Mouse (Mus musculus): ENCODE measurements around the gene Cldn19. TPM values are rescaled to one million over a fixed set of nuclear protein-coding genes. Genes with fewer than 3 reads are reported as not detected.
A peak's percentile ranks its signal among the peaks of the same experiment; 100 is the strongest.

Gene Cldn19
- polyA plus RNA-seq (2012; rRNA removed): not detected in 2 replicates

DNA sequence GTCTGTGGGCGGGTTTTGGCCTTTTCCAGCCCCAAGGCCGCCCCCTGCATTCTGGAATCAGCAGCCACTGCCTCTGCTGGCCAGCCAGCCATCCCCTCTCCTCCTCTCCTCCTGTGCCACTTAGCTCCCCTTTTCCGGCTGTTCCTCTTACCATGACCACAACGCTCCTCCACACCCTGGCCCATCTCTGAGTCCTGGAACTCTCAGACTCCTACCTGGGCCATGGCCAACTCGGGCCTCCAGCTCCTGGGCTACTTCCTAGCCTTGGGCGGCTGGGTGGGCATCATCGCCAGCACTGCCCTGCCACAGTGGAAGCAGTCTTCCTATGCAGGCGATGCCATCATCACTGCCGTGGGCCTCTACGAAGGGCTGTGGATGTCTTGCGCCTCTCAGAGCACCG lies at the start of gene Cldn19:
TSS of gene Cldn19 (plus strand) at position 64 of the 400 bp plus-strand sequence.
- no peak within 1 kb of the TSS for H3K4me3 ChIP-seq (ENCODE audit: low read depth, low read length)
- no peaks in the 10 kb centered on the region; the same call in 1 of the 2 replicates for H3K4me1 ChIP-seq (ENCODE audit: control insufficient read depth, insufficient read depth, insufficient read length, low read length)
- WGBS: 85% methylated on average over 12 of the region's 12 CpGs
- no peak within 1 kb of the TSS for H3K27ac ChIP-seq (ENCODE audit: insufficient read depth, low read depth, low read length)
- TF ChIP-seq POLR2A (IDR thresholded peaks at IDR 0.05; ENCODE audit: low read depth, low read length) (no peak), CTCF (IDR thresholded peaks at IDR 0.05; ENCODE audit: extremely low read depth, insufficient read length, insufficient replicate concordance, low read depth, low read length) (no peak)
- H3K27me3 ChIP-seq (ENCODE audit: control insufficient read depth, insufficient read depth, low read length): no peaks in the 10 kb centered on the region
- no peaks in the 10 kb centered on the region for H3K36me3 ChIP-seq (ENCODE audit: control insufficient read depth, insufficient read depth, low read length)

DNA sequence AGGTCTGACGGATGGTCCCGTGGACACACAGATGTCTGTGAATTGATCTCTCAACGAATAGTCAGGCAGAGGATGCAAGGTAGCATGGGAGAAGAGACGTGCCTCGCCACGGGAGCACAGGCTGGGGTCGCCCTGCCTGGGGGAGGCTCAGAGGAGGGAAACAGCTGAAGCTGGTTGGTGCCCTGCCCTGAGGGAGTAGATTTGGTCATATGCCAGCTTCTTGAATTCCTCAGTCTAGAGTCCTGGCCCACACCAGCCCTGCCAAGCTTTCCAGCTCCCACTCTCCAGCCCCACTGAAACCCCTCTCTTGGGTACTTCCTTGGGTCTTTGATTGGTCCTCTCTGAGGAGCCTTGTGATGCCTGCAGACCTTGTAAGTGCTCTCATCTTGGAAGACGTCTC lies 38.5 kb upstream of the Cldn19 start:
- Histone ChIP-seq H3K27ac (ENCODE audit: insufficient read depth, low read depth, low read length) (no peak overlapping the region), H3K36me3 (ENCODE audit: control insufficient read depth, insufficient read depth, low read length) (no peaks in the 10 kb centered on the region), H3K4me1 (ENCODE audit: control insufficient read depth, insufficient read depth, insufficient read length, low read length) (no peaks in the 10 kb centered on the region), H3K4me3 (ENCODE audit: low read depth, low read length) (no peak overlapping the region), H3K27me3 (ENCODE audit: control insufficient read depth, insufficient read depth, low read length) (no peaks in the 10 kb centered on the region)
- TF ChIP-seq POLR2A (IDR thresholded peaks at IDR 0.05; ENCODE audit: low read depth, low read length) (no peak), CTCF (IDR thresholded peaks at IDR 0.05; ENCODE audit: extremely low read depth, insufficient read length, insufficient replicate concordance, low read depth, low read length) (no peak)
- 65% methylated on average over 8 of the region's 8 CpGs for WGBS

DNA sequence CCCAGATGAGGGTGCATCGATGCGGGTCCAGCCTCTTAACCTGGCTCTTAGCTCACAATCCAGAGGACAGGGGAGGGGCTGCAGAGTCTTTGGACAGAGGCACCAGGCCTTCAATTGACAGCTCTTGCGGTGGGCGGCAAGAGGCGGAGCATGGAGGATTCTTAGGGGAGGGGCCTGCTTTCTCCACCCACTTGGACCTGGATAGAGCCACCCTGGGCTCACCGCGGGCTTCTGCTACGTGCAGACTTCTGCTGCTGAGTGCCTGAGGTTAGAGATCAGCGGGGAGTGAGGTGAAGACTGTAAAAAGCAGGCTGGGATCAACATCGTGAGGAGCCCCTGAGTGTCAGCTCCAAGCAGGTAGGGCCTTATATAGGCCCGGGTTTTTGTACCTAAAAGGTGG lies 37.0 kb upstream of the Cldn19 start, which contains the start of gene Tmem269:
TSS of gene Tmem269 (minus strand) at position 49 of the 400 bp plus-strand sequence.
- no peaks in the 10 kb centered on the region for H3K36me3 ChIP-seq (ENCODE audit: control insufficient read depth, insufficient read depth, low read length)
- no peak for TF ChIP-seq CTCF (IDR thresholded peaks at IDR 0.05; ENCODE audit: extremely low read depth, insufficient read length, insufficient replicate concordance, low read depth, low read length)
- WGBS: 23% methylated on average over 11 of the region's 11 CpGs
- no peak within 1 kb of the TSS for H3K4me3 ChIP-seq (ENCODE audit: low read depth, low read length)
- no peaks in the 10 kb centered on the region for H3K4me1 ChIP-seq (ENCODE audit: control insufficient read depth, insufficient read depth, insufficient read length, low read length)
- H3K27me3 ChIP-seq (ENCODE audit: control insufficient read depth, insufficient read depth, low read length): no peaks in the 10 kb centered on the region
- H3K27ac ChIP-seq (ENCODE audit: insufficient read depth, low read depth, low read length): no peak within 1 kb of the TSS

DNA sequence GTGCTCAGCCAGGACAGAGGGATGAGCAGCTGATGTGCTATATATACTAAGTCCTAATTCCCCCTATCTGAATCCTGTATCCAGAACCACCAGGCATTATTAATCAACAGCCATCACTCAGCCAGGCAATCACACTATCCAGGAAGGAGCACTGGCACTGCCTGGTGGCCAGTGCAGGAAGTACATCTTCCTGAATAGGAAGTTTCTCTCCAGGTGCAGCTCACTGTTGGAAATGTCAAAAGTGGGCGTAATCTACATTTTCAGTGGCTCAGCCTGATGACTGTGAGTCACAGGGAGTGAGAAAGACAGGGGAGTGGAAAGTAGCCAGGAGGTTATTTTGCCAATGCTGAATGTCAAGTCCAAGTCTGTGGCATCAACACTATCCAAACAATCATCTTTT lies 31.5 kb upstream of the Cldn19 start:
- TF ChIP-seq POLR2A (IDR thresholded peaks at IDR 0.05; ENCODE audit: low read depth, low read length) (no peak), CTCF (IDR thresholded peaks at IDR 0.05; ENCODE audit: extremely low read depth, insufficient read length, insufficient replicate concordance, low read depth, low read length) (peak; percentile 56; the same call in 1 of the 2 replicates)
- no peaks in the 10 kb centered on the region for H3K27me3 ChIP-seq (ENCODE audit: control insufficient read depth, insufficient read depth, low read length)
- H3K4me3 ChIP-seq (ENCODE audit: low read depth, low read length): no peak overlapping the region
- H3K36me3 ChIP-seq (ENCODE audit: control insufficient read depth, insufficient read depth, low read length): peaks cover 16% of the 10 kb centered on the region
- H3K27ac ChIP-seq (ENCODE audit: insufficient read depth, low read depth, low read length): no peak overlapping the region
- H3K4me1 ChIP-seq (ENCODE audit: control insufficient read depth, insufficient read depth, insufficient read length, low read length): no peaks in the 10 kb centered on the region
- WGBS: 81% methylated on average over 1 of the region's 1 CpGs

DNA sequence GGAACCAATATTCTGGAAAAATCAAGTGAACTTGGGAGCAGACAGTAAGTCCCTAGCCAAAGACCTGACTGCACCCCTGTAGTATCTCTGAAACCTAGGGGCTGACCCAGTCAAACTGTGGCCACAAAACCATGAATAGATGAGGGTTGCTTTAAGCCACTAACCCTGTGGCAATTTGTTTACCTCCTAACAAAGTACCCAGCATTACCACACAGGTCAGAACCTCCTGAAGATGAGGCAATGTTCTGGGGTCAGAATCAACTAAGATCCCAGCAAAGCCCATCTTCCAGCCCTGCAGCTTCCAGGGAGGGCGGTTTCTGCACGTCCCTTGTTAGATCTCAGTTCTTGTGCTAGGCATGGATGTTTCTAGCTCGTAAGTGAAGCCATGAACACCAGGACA lies 30.7 kb upstream of the Cldn19 start:
- H3K27me3 ChIP-seq (ENCODE audit: control insufficient read depth, insufficient read depth, low read length): no peaks in the 10 kb centered on the region
- H3K36me3 ChIP-seq (ENCODE audit: control insufficient read depth, insufficient read depth, low read length): peaks cover 16% of the 10 kb centered on the region
- H3K27ac ChIP-seq (ENCODE audit: insufficient read depth, low read depth, low read length): no peak overlapping the region
- TF ChIP-seq CTCF (IDR thresholded peaks at IDR 0.05; ENCODE audit: extremely low read depth, insufficient read length, insufficient replicate concordance, low read depth, low read length) (no peak), POLR2A (IDR thresholded peaks at IDR 0.05; ENCODE audit: low read depth, low read length) (no peak)
- no peaks in the 10 kb centered on the region for H3K4me1 ChIP-seq (ENCODE audit: control insufficient read depth, insufficient read depth, insufficient read length, low read length)
- 99% methylated on average over 3 of the region's 3 CpGs for WGBS
- H3K4me3 ChIP-seq (ENCODE audit: low read depth, low read length): no peak overlapping the region

DNA sequence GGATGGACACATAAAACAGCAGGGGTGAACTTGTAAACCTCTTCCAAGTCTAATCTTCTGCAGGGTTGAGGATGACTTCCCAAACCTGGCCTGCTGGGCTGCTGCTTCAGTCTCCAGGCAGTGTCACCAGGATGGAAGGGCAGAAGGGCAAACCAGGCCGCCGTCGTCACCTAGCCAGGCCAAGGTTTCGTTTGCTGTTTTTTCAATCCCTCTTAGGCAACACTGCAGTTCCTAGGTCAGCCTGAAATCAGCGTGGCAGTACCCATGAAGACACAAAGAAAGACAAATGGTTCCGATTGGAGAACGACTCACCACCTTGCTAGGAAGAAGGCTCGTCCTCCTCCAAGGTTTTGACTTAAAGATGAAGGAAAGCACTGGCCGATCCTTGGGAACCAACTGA lies 29.5 kb upstream of the Cldn19 start:
- 90% methylated on average over 9 of the region's 9 CpGs for WGBS
- no peaks in the 10 kb centered on the region for H3K27me3 ChIP-seq (ENCODE audit: control insufficient read depth, insufficient read depth, low read length)
- no peak overlapping the region for H3K27ac ChIP-seq (ENCODE audit: insufficient read depth, low read depth, low read length)
- no peak for TF ChIP-seq POLR2A (IDR thresholded peaks at IDR 0.05; ENCODE audit: low read depth, low read length)
- no peak for TF ChIP-seq CTCF (IDR thresholded peaks at IDR 0.05; ENCODE audit: extremely low read depth, insufficient read length, insufficient replicate concordance, low read depth, low read length)
- H3K4me3 ChIP-seq (ENCODE audit: low read depth, low read length): no peak overlapping the region
- no peaks in the 10 kb centered on the region for H3K4me1 ChIP-seq (ENCODE audit: control insufficient read depth, insufficient read depth, insufficient read length, low read length)
- peaks cover 16% of the 10 kb centered on the region for H3K36me3 ChIP-seq (ENCODE audit: control insufficient read depth, insufficient read depth, low read length)

DNA sequence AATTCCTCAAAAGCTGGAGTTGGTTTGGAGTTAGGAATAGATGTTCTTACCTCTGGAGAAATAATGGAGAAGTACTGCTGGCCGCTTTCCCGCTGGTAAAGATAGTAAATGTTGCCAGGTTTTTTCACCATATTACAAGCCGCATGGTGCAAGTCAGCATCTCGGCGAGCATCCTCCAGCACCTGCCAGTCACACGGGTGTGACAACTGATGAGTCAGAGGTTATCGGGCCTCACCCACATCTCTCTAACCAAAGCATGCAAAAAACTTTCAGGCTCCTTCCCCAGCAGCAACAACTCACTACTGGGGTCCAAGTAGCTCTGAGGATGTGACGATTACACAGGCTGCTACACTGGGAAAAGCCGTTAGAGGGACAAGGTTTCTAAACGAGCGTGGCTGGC lies 28.5 kb upstream of the Cldn19 start:
- WGBS: 79% methylated on average over 11 of the region's 11 CpGs
- Histone ChIP-seq H3K36me3 (ENCODE audit: control insufficient read depth, insufficient read depth, low read length) (peaks cover 16% of the 10 kb centered on the region), H3K4me3 (ENCODE audit: low read depth, low read length) (no peak overlapping the region), H3K27ac (ENCODE audit: insufficient read depth, low read depth, low read length) (no peak overlapping the region), H3K4me1 (ENCODE audit: control insufficient read depth, insufficient read depth, insufficient read length, low read length) (no peaks in the 10 kb centered on the region), H3K27me3 (ENCODE audit: control insufficient read depth, insufficient read depth, low read length) (no peaks in the 10 kb centered on the region)
- no peak for TF ChIP-seq CTCF (IDR thresholded peaks at IDR 0.05; ENCODE audit: extremely low read depth, insufficient read length, insufficient replicate concordance, low read depth, low read length)
- no peak for TF ChIP-seq POLR2A (IDR thresholded peaks at IDR 0.05; ENCODE audit: low read depth, low read length)
